Mouse (Mus musculus): Measurements from ENCODE around the gene Dip2b. TPM values are rescaled to one million over a fixed set of nuclear protein-coding genes. Genes with fewer than 3 reads are reported as not detected.

The Dip2b gene
- total and polyA plus RNA-seq, 3 experiments, result 11.2 to 19.5 (median 18.6) TPM

DNA sequence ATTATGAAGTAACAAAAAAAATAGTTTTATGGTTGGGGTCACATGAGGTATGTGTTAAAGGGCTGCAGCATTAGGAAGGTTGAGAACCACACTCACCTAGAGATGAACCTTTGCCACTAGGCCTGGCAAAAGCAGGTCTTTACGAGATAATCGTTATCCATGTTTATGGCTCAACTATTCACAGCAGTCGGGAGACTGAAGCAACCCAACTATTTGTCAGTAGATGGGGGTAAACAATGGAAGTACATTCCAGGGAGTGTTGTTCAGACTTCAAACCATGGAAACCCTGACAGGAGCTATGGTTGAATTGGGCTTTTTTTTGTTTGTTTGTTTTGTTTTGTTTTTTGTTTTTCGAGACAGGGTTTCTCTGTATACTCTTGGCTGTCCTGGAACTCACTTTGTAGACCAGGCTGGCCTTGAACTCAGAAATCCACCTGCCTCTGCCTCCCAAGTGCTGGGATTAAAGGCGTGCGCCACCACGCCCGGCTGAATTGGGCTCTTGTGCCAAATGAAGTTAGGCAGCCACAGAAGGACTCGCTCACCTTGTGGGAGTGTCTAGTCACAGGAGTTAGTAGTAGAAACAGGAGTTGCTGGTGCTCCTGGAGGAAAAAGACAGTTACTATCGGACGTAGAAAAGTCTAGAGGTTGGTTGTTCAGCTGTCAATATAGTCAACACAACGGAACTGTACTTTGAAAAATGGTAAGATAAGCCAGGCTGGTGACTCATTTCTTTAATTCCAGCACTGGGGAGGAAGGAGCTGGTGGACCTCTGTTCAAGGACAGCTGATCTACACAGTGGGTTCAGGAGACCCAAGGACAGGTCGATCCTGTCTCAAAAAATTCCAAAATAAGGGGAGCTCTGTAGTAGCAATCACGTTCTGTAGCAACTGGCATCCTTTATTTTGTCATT lies 193.4 kb downstream of the Dip2b start:
- peaks cover 6% of the 10 kb centered on the region for H3K4me1 ChIP-seq (ENCODE audit: control insufficient read depth, insufficient read depth, low read length)
- peaks cover 1% of the 10 kb centered on the region for H3K79me2 ChIP-seq (replicated peaks; ENCODE audit: control insufficient read depth, insufficient read depth, low read length)
- 65% methylated on average over 14 of the region's 14 CpGs for WGBS
- no peak overlapping the region for H3K27ac ChIP-seq
- no peak overlapping the region for H3K4me3 ChIP-seq
- H3K9ac ChIP-seq (ENCODE audit: low read depth, low read length), result no peak overlapping the region
- peaks cover 17% of the 10 kb centered on the region for H3K36me3 ChIP-seq (ENCODE audit: control insufficient read depth, insufficient read depth, low read length)
- no peak for DNase-seq
- TF ChIP-seq EP300 (IDR thresholded peaks at IDR 0.05; ENCODE audit: insufficient read depth, low read depth, low read length) (no peak), POLR2A (IDR thresholded peaks at IDR 0.05; ENCODE audit: insufficient read depth, low read depth, low read length) (no peak), CTCF (IDR thresholded peaks at IDR 0.05) (no peak)
- H3K27me3 ChIP-seq (ENCODE audit: control insufficient read depth, insufficient read depth, low read length), result no peaks in the 10 kb centered on the region
- intact Hi-C loops (cut with DNase I), result no loop called here

DNA sequence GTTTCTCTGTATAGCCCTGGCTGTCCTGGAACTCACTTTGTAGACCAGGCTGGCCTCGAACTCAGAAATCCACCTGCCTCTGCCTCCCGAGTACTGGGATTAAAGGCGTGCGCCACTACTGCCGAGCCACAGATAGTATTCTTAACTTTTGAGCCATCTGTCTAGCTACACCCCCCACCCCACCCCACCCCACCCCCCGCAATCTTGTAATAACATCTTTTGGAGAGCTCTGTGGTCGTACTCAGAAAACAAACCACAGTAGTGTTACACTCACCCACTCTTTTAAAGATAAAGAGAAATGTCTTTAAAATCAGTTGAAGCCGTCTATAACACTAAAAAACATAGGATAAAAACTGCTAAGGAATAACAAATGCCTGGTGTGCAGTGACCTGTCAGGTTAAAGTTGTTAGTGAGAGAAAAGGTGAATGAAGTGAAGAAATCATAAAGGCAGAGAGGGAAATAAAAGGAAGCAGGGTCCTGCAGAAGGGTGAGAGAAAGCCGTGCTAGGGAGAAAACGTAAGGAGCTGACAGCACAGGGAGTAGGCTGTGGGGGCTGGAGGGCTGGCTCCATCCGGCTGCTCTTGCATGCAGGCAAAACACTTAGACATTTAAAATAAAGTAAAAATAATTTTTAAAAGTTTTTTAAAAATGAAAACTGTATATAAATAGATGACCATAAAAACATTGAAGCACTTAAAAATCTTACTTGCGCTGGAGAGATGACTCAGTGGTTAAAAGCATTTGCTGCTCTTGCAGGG lies 196.9 kb downstream of the Dip2b start:
- intact Hi-C loops (cut with DNase I), result no loop called here
- TF ChIP-seq EP300 (IDR thresholded peaks at IDR 0.05; ENCODE audit: insufficient read depth, low read depth, low read length), result no peak
- TF ChIP-seq POLR2A (IDR thresholded peaks at IDR 0.05; ENCODE audit: insufficient read depth, low read depth, low read length), result no peak
- no peak for TF ChIP-seq CTCF (IDR thresholded peaks at IDR 0.05)
- peaks cover 26% of the 10 kb centered on the region for H3K36me3 ChIP-seq (ENCODE audit: control insufficient read depth, insufficient read depth, low read length)
- H3K27me3 ChIP-seq (ENCODE audit: control insufficient read depth, insufficient read depth, low read length), result no peaks in the 10 kb centered on the region
- no peak overlapping the region for H3K27ac ChIP-seq
- no peak overlapping the region for H3K9ac ChIP-seq (ENCODE audit: low read depth, low read length)
- DNase-seq, result no peak
- peaks cover 4% of the 10 kb centered on the region for H3K79me2 ChIP-seq (replicated peaks; ENCODE audit: control insufficient read depth, insufficient read depth, low read length)
- WGBS, result 91% methylated on average over 12 of the region's 12 CpGs
- no peak overlapping the region for H3K4me3 ChIP-seq
- H3K4me1 ChIP-seq (ENCODE audit: control insufficient read depth, insufficient read depth, low read length), result peaks cover 6% of the 10 kb centered on the region

DNA sequence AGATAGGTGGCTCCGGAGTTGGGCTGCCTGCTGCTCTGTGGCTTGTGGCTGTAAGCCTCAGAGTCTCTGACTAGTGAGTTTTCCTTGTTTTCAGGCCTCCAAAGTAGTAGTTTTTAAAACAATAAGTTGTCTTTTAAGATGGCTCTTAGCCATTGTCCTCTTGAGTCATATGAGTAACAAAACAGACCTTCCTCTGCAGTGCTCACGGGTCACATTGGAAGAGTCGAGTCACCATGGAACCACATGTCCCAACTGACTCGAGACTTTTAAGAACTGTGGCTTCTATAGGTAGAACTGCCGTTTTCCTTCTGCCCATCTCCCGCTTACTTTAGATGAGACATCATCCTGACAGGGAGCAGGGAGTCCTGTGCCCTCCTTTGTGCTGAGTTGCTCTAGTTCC lies 198.5 kb downstream of the Dip2b start:
- no peak for DNase-seq
- intact Hi-C loops (cut with DNase I), result no loop called here
- Histone ChIP-seq H3K79me2 (replicated peaks; ENCODE audit: control insufficient read depth, insufficient read depth, low read length) (peaks cover 6% of the 10 kb centered on the region), H3K9ac (ENCODE audit: low read depth, low read length) (peak overlapping the region; percentile 1; the same call in 1 of the 2 replicates), H3K27me3 (ENCODE audit: control insufficient read depth, insufficient read depth, low read length) (no peaks in the 10 kb centered on the region), H3K27ac (peak overlapping the region; percentile 10), H3K4me3 (no peak overlapping the region), H3K36me3 (ENCODE audit: control insufficient read depth, insufficient read depth, low read length) (peaks cover 19% of the 10 kb centered on the region), H3K4me1 (ENCODE audit: control insufficient read depth, insufficient read depth, low read length) (peaks cover 6% of the 10 kb centered on the region)
- TF ChIP-seq CTCF (IDR thresholded peaks at IDR 0.05), result no peak
- TF ChIP-seq EP300 (IDR thresholded peaks at IDR 0.05; ENCODE audit: insufficient read depth, low read depth, low read length), result no peak
- TF ChIP-seq POLR2A (IDR thresholded peaks at IDR 0.05; ENCODE audit: insufficient read depth, low read depth, low read length), result no peak
- whole genome bisulfite sequencing, result 36% methylated on average over 6 of the region's 6 CpGs

DNA sequence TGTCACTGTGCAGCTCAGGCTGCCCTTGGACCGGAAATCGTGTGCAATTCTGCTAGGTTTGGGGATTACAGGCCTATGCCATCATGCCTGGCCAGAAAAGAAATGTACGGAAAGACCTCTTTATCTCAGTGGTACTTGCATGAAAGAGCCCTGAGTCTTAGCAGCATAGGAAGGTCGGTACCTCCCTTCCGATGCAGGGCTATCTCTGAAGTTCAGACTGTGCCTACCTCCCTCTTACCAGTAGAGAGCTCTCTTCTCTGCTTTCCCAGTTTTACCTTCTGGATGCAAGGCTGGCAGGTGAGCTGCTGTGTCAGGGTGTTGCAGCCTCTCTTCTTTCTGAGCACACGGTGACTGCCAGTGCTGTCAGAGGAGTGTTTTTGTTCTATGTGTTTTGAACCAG lies 203.3 kb downstream of the Dip2b start:
- 79% methylated on average over 6 of the region's 6 CpGs for WGBS
- Histone ChIP-seq H3K27me3 (ENCODE audit: control insufficient read depth, insufficient read depth, low read length) (no peaks in the 10 kb centered on the region), H3K36me3 (ENCODE audit: control insufficient read depth, insufficient read depth, low read length) (peaks cover 13% of the 10 kb centered on the region), H3K4me3 (no peak overlapping the region), H3K27ac (no peak overlapping the region), H3K4me1 (ENCODE audit: control insufficient read depth, insufficient read depth, low read length) (peaks cover 6% of the 10 kb centered on the region), H3K9ac (ENCODE audit: low read depth, low read length) (no peak overlapping the region), H3K79me2 (replicated peaks; ENCODE audit: control insufficient read depth, insufficient read depth, low read length) (peaks cover 6% of the 10 kb centered on the region; the same call in 1 of the 2 replicates)
- no peak for DNase-seq
- no peak for TF ChIP-seq EP300 (IDR thresholded peaks at IDR 0.05; ENCODE audit: insufficient read depth, low read depth, low read length)
- no peak for TF ChIP-seq CTCF (IDR thresholded peaks at IDR 0.05)
- TF ChIP-seq POLR2A (IDR thresholded peaks at IDR 0.05; ENCODE audit: insufficient read depth, low read depth, low read length), result no peak
- intact Hi-C loops (cut with DNase I), result no loop called here

DNA sequence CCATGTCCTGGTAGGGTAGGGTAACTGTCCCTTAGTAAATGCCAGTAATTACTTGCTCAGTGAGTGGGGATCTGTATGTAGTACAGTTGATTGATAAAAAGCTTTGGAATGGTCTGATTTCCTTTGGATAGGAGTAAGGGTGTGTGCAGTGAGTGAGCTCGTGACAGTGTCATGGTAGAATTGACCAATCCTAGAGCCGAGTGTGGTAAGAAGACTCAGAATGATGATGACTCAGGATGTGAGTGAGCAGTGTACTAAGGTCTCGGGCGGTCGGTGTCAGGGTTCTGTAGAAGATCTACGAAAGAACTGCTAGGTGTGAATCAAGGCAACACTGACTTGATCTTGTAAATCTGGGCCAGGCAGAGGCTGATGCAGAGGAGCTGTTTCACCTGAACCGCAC lies 207.5 kb downstream of the Dip2b start:
- DNase-seq, result no peak
- Histone ChIP-seq H3K9ac (ENCODE audit: low read depth, low read length) (no peak overlapping the region), H3K27me3 (ENCODE audit: control insufficient read depth, insufficient read depth, low read length) (no peaks in the 10 kb centered on the region), H3K4me1 (ENCODE audit: control insufficient read depth, insufficient read depth, low read length) (no peaks in the 10 kb centered on the region), H3K27ac (no peak overlapping the region), H3K79me2 (replicated peaks; ENCODE audit: control insufficient read depth, insufficient read depth, low read length) (peaks cover 1% of the 10 kb centered on the region; the same call in 1 of the 2 replicates), H3K36me3 (ENCODE audit: control insufficient read depth, insufficient read depth, low read length) (peaks cover 7% of the 10 kb centered on the region), H3K4me3 (no peak overlapping the region)
- TF ChIP-seq POLR2A (IDR thresholded peaks at IDR 0.05; ENCODE audit: insufficient read depth, low read depth, low read length) (no peak), EP300 (IDR thresholded peaks at IDR 0.05; ENCODE audit: insufficient read depth, low read depth, low read length) (no peak), CTCF (IDR thresholded peaks at IDR 0.05) (no peak)
- WGBS, result 95% methylated on average over 7 of the region's 7 CpGs
- intact Hi-C loops (cut with DNase I), result no loop called here
